Mouse (Mus musculus) cerebellum, adult 2 months (tissue): ENCODE measurements around the gene Rgs8. TPM values are rescaled to one million over a fixed set of nuclear protein-coding genes. Genes with fewer than 3 reads are reported as not detected.

ENCODE experiments used
- DNase-seq, 2 experiments: peaks; one replicate each; pipeline ENCODE4 v3.0.0; 2021
- H3K27ac ChIP-seq: fragments of 200-500 bp; 2 replicates; pipeline ENCODE4 v1.5.1; 2012; ENCODE audit warnings: low read length, control low read depth, inconsistent platforms; ENCODE audit not compliant: insufficient read depth
- H3K27me3 ChIP-seq: fragments of 200-500 bp; 2 replicates; pipeline ENCODE4 v1.6.1; 2012; ENCODE audit warnings: inconsistent platforms, mild to moderate bottlenecking, low read length, moderate library complexity; ENCODE audit not compliant: control insufficient read depth, insufficient read depth
- H3K4me1 ChIP-seq: fragments of 200-500 bp; 2 replicates; pipeline ENCODE4 v1.6.1; 2011; ENCODE audit warnings: low read length; ENCODE audit not compliant: control insufficient read depth, insufficient read depth
- H3K4me3 ChIP-seq: fragments of 200-500 bp; replicated peaks from 2 replicates; pipeline ENCODE3; 2011; ENCODE audit warnings: mild to moderate bottlenecking, low read depth, low read length, control low read depth; ENCODE audit not compliant: insufficient read depth
- CTCF ChIP-seq: fragments of 200-500 bp; IDR thresholded peaks from 2 replicates; pipeline ENCODE4 v1.5.1; 2011; ENCODE audit warnings: low read depth, mild to moderate bottlenecking, control low read depth, low read length, moderate library complexity, borderline replicate concordance; ENCODE audit not compliant: insufficient read depth
- POLR2A ChIP-seq: fragments of 200-500 bp; IDR thresholded peaks from 2 replicates; pipeline ENCODE4 v1.6.1; 2011; ENCODE audit warnings: low read length, control low read depth, borderline replicate concordance; ENCODE audit not compliant: insufficient read depth
- WGBS: fragments of 180-500 bp; shearing (Covaris S2); methylation state at CpG from one replicate; pipeline ENCODE4 v1.1.7; 2018; 5-methylcytosine and 5-hydroxymethylcytosine counted together
- polyA plus RNA-seq: library from polyadenylated mRNA; depleted of rRNA; stranded (reverse); fragments of >200 nt; gene quantifications from 2 replicates; pipeline ENCODE4 v1.2.3, GENCODE M21; 2012

The Rgs8 gene
- polyA plus RNA-seq, 1 experiment = 371 TPM

DNA sequence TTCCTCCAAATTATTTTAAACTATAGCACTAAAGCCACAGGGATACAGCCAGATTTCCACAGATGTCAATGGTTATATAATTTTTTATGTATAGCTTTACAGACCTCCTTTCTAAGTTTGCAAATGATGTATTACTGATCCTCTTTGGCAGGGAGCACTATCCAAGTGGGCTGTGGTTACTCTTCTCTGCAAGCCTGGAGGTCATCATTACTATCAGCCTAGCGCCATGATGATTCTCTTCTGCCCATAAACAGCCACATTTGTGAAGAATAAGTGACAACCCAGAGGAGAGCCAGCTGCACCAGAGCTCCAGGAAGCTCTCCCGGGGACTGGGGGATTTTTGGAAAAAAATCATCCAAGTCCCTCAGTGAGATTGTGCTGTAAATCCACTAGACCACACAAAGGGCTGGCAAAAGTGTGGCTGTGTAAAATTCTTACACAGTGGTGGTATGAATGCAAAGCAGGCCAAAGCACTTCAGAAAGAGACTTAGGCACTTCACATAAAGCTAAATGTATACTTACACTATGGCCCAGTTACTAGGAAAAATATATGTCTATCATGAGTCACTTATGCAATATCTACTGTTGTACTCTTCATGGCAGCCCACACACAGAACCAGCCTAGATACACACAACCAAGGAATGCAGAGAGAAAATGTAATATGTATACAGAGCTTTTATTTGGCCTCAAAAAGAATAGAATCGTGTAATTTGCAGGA lies 58.9 kb downstream of the Rgs8 start:
- H3K4me1 ChIP-seq = no peaks in the 10 kb centered on the region
- DNase-seq = no peak
- WGBS = 79% methylated on average over 3 of the region's 3 CpGs
- H3K27me3 ChIP-seq = no peaks in the 10 kb centered on the region
- H3K4me3 ChIP-seq = no peak overlapping the region
- no peak overlapping the region for H3K27ac ChIP-seq
- TF ChIP-seq POLR2A (no peak), CTCF (no peak)

DNA sequence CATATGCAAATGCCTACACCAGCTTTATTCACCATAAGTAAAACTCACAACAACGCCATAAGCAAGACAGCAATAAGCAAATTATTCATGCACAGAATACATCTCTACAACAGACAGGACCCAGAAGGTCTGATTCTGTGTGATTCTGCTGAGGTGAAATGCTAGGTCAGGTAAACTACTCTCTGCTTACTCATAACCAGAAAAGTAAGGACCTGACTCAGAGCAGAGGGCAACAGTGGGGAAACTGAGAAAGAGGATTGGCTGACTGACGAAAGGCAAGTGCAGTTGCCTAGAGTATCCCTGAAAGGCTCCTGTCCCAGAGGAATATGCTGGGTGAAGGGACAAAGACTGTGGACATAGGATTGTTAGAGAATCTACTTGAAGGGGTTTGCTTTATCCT lies 59.8 kb downstream of the Rgs8 start:
- DNase-seq = no peak
- Histone ChIP-seq H3K4me1 (no peaks in the 10 kb centered on the region), H3K27me3 (no peaks in the 10 kb centered on the region), H3K4me3 (no peak overlapping the region), H3K27ac (no peak overlapping the region)
- WGBS = 96% methylated on average over 2 of the region's 2 CpGs
- TF ChIP-seq POLR2A (no peak), CTCF (no peak)

DNA sequence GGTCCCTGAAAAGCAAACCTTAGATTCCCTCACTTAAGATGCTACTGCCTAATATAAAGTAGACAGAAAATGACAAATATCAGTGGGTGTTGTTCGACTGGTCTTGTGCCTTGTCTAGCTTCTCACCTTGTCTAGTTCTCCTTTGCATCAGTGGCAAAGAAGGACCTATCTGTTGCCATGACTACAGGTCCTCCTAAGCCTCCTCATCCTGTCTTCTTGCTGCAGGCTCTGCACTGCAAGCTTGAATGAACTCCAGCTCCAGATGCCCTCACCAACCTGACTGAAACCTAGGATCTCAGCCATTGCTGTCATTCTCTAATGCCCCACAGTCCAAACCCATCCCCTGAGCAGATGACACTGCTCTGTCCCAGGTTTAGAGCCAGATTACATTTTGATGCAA lies 65.2 kb downstream of the Rgs8 start:
- Histone ChIP-seq H3K27ac (no peak overlapping the region), H3K4me3 (no peak overlapping the region), H3K4me1 (no peaks in the 10 kb centered on the region), H3K27me3 (no peaks in the 10 kb centered on the region)
- WGBS = 83% methylated on average over 1 of the region's 1 CpGs
- no peak for TF ChIP-seq POLR2A
- no peak for TF ChIP-seq CTCF
- DNase-seq = no peak

DNA sequence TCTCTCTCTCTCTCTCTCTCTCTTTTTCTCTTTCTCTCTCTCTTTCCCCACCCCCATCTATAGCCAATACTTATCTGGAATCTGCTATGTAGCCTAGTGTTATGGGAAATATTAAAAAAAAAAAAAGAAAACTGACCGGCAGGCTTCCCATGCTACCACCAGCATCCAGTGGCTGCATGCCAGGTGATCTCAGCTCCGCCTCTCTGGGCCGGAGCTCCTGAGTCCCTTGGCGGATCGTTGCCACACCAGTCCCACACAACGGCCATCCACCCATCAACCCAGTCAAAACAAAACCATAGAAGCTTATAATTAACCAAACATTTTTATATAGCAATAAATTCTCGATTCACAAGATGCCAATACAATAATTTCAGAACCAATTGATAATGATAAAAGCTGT lies 68.1 kb downstream of the Rgs8 start:
- no peak for TF ChIP-seq POLR2A
- TF ChIP-seq CTCF = no peak
- Histone ChIP-seq H3K4me1 (no peaks in the 10 kb centered on the region), H3K4me3 (no peak overlapping the region), H3K27me3 (no peaks in the 10 kb centered on the region), H3K27ac (no peak overlapping the region)
- DNase-seq = no peak
- 40% methylated on average over 7 of the region's 7 CpGs for WGBS

DNA sequence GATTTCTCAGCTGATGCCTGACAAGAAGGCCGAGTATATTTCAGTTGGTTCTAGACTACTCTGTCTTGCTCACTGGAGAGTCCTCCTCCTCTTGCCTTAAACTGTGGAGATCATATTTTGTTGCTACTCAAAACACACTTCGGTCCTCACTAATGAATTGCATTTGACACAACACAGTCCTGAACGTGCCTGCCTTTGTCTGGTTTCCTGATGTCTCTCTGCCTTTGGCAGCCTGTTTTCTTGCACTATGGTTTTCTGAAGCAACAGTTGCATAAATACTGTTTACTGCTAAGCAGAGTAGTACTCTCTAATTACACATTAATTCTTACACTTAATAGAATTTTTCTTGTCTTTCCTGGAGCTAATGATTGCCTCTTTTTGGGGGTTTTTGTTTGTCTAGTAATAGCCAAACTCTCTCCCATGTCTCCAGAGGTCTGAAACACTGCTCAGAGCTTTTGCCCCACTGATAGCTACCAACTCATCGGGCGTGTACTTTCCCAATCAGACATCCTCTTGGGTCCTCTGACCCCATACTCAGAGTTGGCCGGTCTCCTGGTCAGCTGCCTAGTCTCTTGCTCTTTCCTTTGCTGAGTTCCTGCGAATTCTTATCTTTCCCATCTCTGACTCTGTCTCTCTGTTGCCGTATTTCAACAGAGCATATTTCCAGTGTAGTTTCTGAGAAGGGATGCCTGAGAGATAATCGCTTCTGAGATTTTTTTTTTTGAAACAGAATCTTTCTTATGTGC lies 68.9 kb downstream of the Rgs8 start:
- no peak overlapping the region for H3K27ac ChIP-seq
- no peaks in the 10 kb centered on the region for H3K4me1 ChIP-seq
- TF ChIP-seq POLR2A (no peak), CTCF (no peak)
- no peaks in the 10 kb centered on the region for H3K27me3 ChIP-seq
- DNase-seq = no peak
- 90% methylated on average over 9 of the region's 9 CpGs for WGBS
- H3K4me3 ChIP-seq = no peak overlapping the region

DNA sequence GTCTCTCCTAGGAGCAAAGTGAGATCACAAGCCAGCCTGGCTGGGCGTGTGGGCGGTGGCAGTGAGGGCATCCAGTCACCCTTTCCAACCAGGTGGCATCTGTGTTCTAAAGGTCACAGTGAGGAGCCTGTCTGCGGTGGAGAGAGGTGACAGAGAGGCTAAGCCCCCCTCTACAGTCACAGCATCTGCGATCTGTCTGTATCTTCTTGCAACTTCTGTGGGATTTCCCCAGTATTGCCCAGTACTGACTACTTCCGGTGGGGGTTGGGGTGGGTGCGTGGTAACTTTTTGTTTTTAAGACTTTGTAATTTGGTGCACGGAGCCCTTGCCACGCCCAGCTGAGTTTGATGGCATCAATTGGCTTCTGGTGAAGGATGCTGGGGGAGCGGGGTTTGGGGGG lies 70.6 kb downstream of the Rgs8 start:
- no peaks in the 10 kb centered on the region for H3K4me1 ChIP-seq
- no peak for DNase-seq
- WGBS = 81% methylated on average over 9 of the region's 9 CpGs
- no peak overlapping the region for H3K4me3 ChIP-seq
- no peak for TF ChIP-seq CTCF
- no peak for TF ChIP-seq POLR2A
- H3K27ac ChIP-seq = no peak overlapping the region
- no peaks in the 10 kb centered on the region for H3K27me3 ChIP-seq

DNA sequence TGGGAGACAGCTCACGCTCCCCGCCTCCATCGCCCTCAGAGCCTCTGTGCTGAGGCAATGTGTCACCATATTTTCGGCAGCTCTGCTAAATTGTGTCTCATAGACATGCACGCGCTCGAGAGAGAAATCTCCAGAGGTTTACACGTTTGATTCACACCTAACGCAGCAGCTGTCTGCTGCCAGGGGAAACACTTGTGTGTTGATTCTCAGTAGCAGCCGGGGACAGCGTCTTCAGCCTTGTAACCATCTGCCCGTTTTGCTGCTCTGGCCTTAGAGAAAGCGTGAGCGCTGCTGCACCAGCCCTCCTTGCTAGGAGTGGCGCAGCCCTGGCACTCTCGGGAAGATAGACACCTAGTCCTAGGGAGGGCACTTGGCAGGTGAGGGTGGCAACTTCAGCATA lies 73.8 kb downstream of the Rgs8 start:
- WGBS = 77% methylated on average over 16 of the region's 16 CpGs
- TF ChIP-seq CTCF (no peak), POLR2A (no peak)
- Histone ChIP-seq H3K4me3 (no peak overlapping the region), H3K27me3 (no peaks in the 10 kb centered on the region), H3K27ac (no peak overlapping the region), H3K4me1 (peaks cover 8% of the 10 kb centered on the region; the same call in 1 of the 2 replicates)
- no peak for DNase-seq

DNA sequence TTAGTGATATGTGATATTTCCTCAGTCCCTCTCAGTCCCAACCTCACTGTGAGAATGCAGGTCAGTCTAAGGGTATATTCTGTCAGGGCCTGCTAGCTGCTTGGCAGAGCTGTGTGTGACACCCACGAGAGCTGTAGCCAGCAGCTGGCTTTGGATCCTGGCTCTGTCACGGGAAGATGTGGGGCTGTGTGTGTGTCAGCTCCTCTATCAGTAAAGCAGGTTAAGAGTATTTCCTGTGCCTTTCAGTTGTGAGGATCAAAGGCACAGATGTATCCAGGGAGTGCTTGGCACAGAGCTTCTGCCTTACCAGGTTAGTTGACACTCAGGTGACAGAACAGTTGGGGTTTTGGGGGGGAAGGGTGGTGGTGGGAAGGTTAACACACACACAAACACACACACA lies 77.0 kb downstream of the Rgs8 start:
- 84% methylated on average over 2 of the region's 2 CpGs for WGBS
- H3K27ac ChIP-seq = no peak overlapping the region
- peaks cover 17% of the 10 kb centered on the region for H3K4me1 ChIP-seq

DNA sequence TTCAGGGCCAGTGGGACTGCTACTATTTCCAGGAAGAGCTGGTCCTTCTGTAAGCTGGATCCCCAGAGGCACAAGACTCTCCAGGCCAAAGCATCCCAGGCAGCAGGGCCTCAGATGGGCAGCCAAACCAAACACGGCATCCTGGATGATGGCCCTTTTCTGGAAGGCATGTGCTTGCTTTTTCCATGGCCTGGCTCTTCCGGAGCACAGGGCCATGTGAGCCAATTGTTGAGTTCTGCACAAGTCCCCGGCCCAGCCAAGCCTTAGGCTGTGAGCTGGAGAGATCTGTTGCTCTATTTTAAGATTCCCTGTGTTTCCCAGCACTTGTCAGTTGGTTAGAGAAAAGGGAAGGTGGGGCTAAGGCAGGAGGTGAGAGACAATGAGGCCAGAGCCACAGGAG lies 77.8 kb downstream of the Rgs8 start:
- TF ChIP-seq POLR2A (no peak), CTCF (no peak)
- peaks cover 17% of the 10 kb centered on the region for H3K4me1 ChIP-seq
- DNase-seq = peak; percentile 44 to 49
- no peaks in the 10 kb centered on the region for H3K27me3 ChIP-seq
- WGBS = 6% methylated on average over 3 of the region's 3 CpGs
- no peak overlapping the region for H3K27ac ChIP-seq
- no peak overlapping the region for H3K4me3 ChIP-seq

More for the DNA sequence above, 77.0 kb downstream of the Rgs8 start:
- TF ChIP-seq POLR2A (no peak), CTCF (no peak)
- no peak overlapping the region for H3K4me3 ChIP-seq
- no peak for DNase-seq
- no peaks in the 10 kb centered on the region for H3K27me3 ChIP-seq
